Mouse (Mus musculus): ENCODE measurements around the gene Malrd1.

The Malrd1 gene

GRCm38 (mm10) chr2:16029752-16030151 lies 503.5 kb downstream of the Malrd1 start:
- no peak for DNase-seq (ENCODE audit: low read depth)

- no peak for DNase-seq (ENCODE audit: low read depth)
Observed at GRCm38 (mm10) chr2:16031559-16031958, 505.3 kb downstream of the Malrd1 start.

GRCm38 (mm10) chr2:16032804-16033203 lies 506.5 kb downstream of the Malrd1 start:
- no peak for DNase-seq (ENCODE audit: low read depth)

- no peak for DNase-seq (ENCODE audit: low read depth)
Observed at GRCm38 (mm10) chr2:16110696-16111095, 584.4 kb downstream of the Malrd1 start.

GRCm38 (mm10) chr2:16113333-16113732 lies 587.1 kb downstream of the Malrd1 start:
- DNase-seq (ENCODE audit: low read depth) = no peak

- no peak for DNase-seq (ENCODE audit: low read depth)
Observed at GRCm38 (mm10) chr2:16147999-16148398, 621.7 kb downstream of the Malrd1 start.

- no peak for DNase-seq (ENCODE audit: low read depth)
Observed at GRCm38 (mm10) chr2:16152623-16153022, 626.3 kb downstream of the Malrd1 start.

- no peak for DNase-seq (ENCODE audit: low read depth)
Observed at GRCm38 (mm10) chr2:16163246-16163989, 637.1 kb downstream of the Malrd1 start.

GRCm38 (mm10) chr2:16168611-16169010 lies 642.3 kb downstream of the Malrd1 start:
- DNase-seq (ENCODE audit: low read depth) = no peak

- no peak for DNase-seq (ENCODE audit: low read depth)
Observed at GRCm38 (mm10) chr2:16172086-16172485, 645.8 kb downstream of the Malrd1 start.

GRCm38 (mm10) chr2:16173355-16173754 lies 647.1 kb downstream of the Malrd1 start:
- no peak for DNase-seq (ENCODE audit: low read depth)

- no peak for DNase-seq (ENCODE audit: low read depth)
Observed at GRCm38 (mm10) chr2:16182140-16182539, 655.9 kb downstream of the Malrd1 start.

GRCm38 (mm10) chr2:16183158-16183557 lies 656.9 kb downstream of the Malrd1 start:
- no peak for DNase-seq (ENCODE audit: low read depth)

- no peak for DNase-seq (ENCODE audit: low read depth)
Observed at GRCm38 (mm10) chr2:16210016-16210415, 683.7 kb downstream of the Malrd1 start.

- DNase-seq (ENCODE audit: low read depth) = no peak
Observed at GRCm38 (mm10) chr2:16212752-16213151, 686.5 kb downstream of the Malrd1 start.

- no peak for DNase-seq (ENCODE audit: low read depth)
Observed at GRCm38 (mm10) chr2:16214111-16214510, 687.8 kb downstream of the Malrd1 start.

- DNase-seq (ENCODE audit: low read depth) = no peak
Observed at GRCm38 (mm10) chr2:16228187-16228832, 702.0 kb downstream of the Malrd1 start.

- DNase-seq (ENCODE audit: low read depth) = no peak
Observed at GRCm38 (mm10) chr2:16240861-16241260, 714.6 kb downstream of the Malrd1 start.

- DNase-seq (ENCODE audit: low read depth) = no peak
Observed at GRCm38 (mm10) chr2:16243097-16243496, 716.8 kb downstream of the Malrd1 start.

- DNase-seq (ENCODE audit: low read depth) = no peak
Observed at GRCm38 (mm10) chr2:16248861-16249260, 722.6 kb downstream of the Malrd1 start.

GRCm38 (mm10) chr2:16252274-16252673 lies 726.0 kb downstream of the Malrd1 start:
- no peak for DNase-seq (ENCODE audit: low read depth)

Measured in NIH3T3 (cell line).